Mouse (Mus musculus) spleen, adult 2 months (tissue): ENCODE results near the gene Wdr49.

Source experiments
- CTCF ChIP-seq: fragments of 200-500 bp; IDR thresholded peaks from 2 replicates; pipeline ENCODE4 v1.5.1; 2011; ENCODE audit warnings: mild to moderate bottlenecking, inconsistent platforms; ENCODE audit not compliant: insufficient read depth, insufficient read length, insufficient replicate concordance; ENCODE audit errors: extremely low read depth
- POLR2A ChIP-seq: fragments of 200-500 bp; IDR thresholded peaks from 2 replicates; pipeline ENCODE4 v1.6.1; 2011; ENCODE audit warnings: low read depth, low read length, inconsistent platforms

GRCm38 (mm10) chr3:75320999-75321398 lies 161.0 kb downstream of the Wdr49 start:
- TF ChIP-seq CTCF (no peak), POLR2A (no peak)
